Mouse (Mus musculus) neural tube, embryonic 11.5 days (tissue): Measurements from ENCODE around the gene Lin28b. TPM values are rescaled to one million over a fixed set of nuclear protein-coding genes. Genes with fewer than 3 reads are reported as not detected.
A peak's percentile ranks its signal among the peaks of the same experiment; 100 is the strongest.

Source experiments
- ATAC-seq: fragments of 200-750 bp; cut with Nextera tagmentation; 2 replicates; pipeline ENCODE4 v1.8.0; 2017; ENCODE audit warnings: moderate number of reproducible peaks, mild to moderate bottlenecking, moderate TSS enrichment, moderate library complexity; ENCODE audit not compliant: insufficient read depth, low FRiP score, low TSS enrichment
- DNase-seq: peaks from one replicate; pipeline ENCODE4 v3.0.0-alpha.2; 2015; ENCODE audit warnings: low spot score
- H3K27ac ChIP-seq: fragments of 300-500 bp; sonication (generic); 2 replicates; pipeline ENCODE4 v1.5.1; 2014; ENCODE audit warnings: low read depth, mild to moderate bottlenecking, low read length
- H3K27me3 ChIP-seq: fragments of 300-500 bp; sonication (generic); 2 replicates; pipeline ENCODE4 v1.6.1; 2014; ENCODE audit warnings: mild to moderate bottlenecking, low read length, mixed read lengths; ENCODE audit not compliant: control insufficient read depth, insufficient read depth
- H3K36me3 ChIP-seq: fragments of 300-500 bp; sonication (generic); 2 replicates; pipeline ENCODE4 v1.6.1; 2014; ENCODE audit warnings: mild to moderate bottlenecking, low read length, moderate library complexity, mixed read lengths; ENCODE audit not compliant: control insufficient read depth, insufficient read depth
- H3K4me1 ChIP-seq: fragments of 300-500 bp; sonication (generic); 2 replicates; pipeline ENCODE4 v1.6.1; 2014; ENCODE audit warnings: low read length, mixed read lengths; ENCODE audit not compliant: control insufficient read depth, insufficient read depth
- H3K4me2 ChIP-seq: fragments of 300-500 bp; sonication (generic); 2 replicates; pipeline ENCODE4 v1.6.1; 2014; ENCODE audit warnings: low read depth, mild to moderate bottlenecking, moderate library complexity
- H3K4me3 ChIP-seq: fragments of 300-500 bp; sonication (generic); 2 replicates; pipeline ENCODE4 v1.5.1; 2014; ENCODE audit warnings: low read depth, low read length
- H3K9ac ChIP-seq: fragments of 300-500 bp; sonication (generic); 2 replicates; pipeline ENCODE4 v1.6.1; 2014; ENCODE audit warnings: mild to moderate bottlenecking, low read length
- H3K9me3 ChIP-seq: fragments of 300-500 bp; sonication (generic); 2 replicates; pipeline ENCODE4 v1.6.1; 2016; ENCODE audit warnings: low read length; ENCODE audit not compliant: control insufficient read depth
- WGBS: fragments of 180-500 bp; shearing (Covaris S2); extraction: QIAGEN DNeasy Blood & Tissue Kit; methylation state at CpG from one replicate; pipeline ENCODE4 v1.1.7; 2014; 5-methylcytosine and 5-hydroxymethylcytosine counted together
- polyA plus RNA-seq: library from polyadenylated mRNA; unstranded; fragments of >200 nt; fragmentation: Nextera tagmentation; extraction: Ambion mirVana; gene quantifications from 2 replicates; pipeline ENCODE4 v1.2.1, GENCODE M21; 2014

Gene Lin28b
- polyA plus RNA-seq, 1 experiment from 2014 or later: 15.5 TPM

DNA sequence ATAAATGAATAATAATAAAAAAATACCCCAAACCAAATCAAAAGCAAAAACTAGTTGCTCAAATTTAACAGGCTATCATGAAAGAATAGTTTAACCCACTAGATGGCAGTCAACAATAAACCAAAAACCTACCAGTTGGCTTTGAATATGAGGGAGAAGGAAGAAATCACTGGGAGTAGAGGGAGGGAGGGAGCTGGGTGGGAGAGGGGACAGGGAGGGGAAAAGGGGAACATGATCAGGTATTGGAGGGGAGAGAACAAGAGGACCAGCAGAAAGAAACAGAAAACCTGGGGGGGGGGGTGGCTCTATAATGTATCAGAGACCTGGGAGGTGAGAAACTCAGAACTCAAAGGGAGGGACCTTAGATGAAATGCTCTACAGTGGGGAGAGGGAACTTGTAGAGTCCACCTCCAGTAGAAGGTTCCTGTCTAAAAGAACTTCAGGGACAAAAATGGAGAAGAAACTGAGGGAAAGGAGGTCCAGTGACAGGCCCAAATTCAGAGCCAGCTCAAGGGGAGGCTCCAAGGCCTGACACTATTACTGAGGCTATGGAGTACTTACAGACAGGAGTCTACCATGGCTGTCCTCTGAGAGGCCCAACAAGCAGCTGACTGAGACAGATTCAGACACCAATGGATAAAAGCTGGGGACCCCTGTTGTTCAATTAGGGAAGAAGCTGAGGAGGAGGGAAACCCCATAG is 104.1 kb downstream of the Lin28b start:
- Histone ChIP-seq H3K27me3 (no peaks in the 10 kb centered on the region), H3K27ac (no peak overlapping the region), H3K4me2 (no peak overlapping the region), H3K9ac (no peak overlapping the region), H3K4me3 (no peak overlapping the region), H3K4me1 (no peaks in the 10 kb centered on the region), H3K36me3 (no peaks in the 10 kb centered on the region), H3K9me3 (no peaks in the 10 kb centered on the region)
- DNase-seq: no peak
- no peak for ATAC-seq

DNA sequence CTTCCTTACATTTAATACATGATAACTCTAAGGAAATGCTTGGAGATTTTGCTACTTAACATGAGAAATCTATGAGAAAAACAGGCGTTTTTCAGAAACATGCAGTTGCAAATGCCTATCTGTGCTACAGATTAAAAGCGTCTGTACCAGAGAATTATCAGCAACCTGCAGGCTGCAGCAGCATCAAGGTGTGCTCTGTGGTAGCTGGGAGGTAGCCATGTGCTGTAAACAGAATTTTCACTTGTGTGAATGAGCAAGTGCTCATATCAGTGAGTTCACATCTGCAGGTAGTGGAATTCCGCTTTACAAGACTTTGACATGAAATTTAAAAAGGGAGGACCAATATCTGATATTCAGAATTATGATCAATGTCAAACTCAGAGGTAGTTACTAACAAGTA is 107.9 kb downstream of the Lin28b start:
- Histone ChIP-seq H3K4me3 (no peak overlapping the region), H3K27ac (no peak overlapping the region), H3K4me1 (no peaks in the 10 kb centered on the region), H3K4me2 (no peak overlapping the region), H3K36me3 (no peaks in the 10 kb centered on the region), H3K9me3 (no peaks in the 10 kb centered on the region), H3K9ac (no peak overlapping the region), H3K27me3 (no peaks in the 10 kb centered on the region)
- ATAC-seq (no peak), DNase-seq (no peak)
- 90% methylated on average over 3 of the region's 3 CpGs for WGBS

DNA sequence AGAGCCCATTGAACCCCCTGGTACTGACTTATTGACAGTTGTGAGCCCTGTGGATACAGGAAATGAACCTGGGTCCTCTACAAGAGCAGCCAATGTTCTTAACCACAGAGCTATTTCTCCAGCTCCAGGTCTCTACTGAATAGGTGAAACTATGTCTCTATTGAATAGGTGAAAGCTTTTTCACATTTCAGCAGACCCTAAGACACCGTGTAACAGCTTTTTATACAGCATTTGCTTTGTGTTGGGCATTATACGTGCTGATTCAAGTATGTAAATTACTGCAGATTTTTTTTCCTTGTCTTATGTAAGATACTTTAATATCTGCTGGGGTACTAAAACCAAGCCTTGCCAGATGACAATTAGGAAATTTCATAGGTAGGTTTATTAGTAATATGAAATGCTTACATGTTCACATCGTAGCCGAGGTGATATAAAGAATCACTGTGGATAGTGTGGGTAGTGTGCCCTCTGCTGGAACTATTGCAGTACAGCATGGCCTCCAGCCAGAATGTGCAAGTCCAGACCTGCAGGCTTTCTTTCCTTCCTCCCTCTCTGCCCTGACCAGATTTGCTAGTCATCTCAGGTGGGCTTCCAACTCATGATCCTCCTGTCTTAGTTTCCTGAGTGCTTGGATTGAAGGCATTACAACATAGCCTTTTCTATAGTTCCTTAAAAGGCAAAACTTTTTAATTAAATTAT is 113.1 kb downstream of the Lin28b start:
- Histone ChIP-seq H3K4me3 (no peak overlapping the region), H3K9me3 (no peaks in the 10 kb centered on the region), H3K27ac (no peak overlapping the region), H3K9ac (no peak overlapping the region), H3K27me3 (no peaks in the 10 kb centered on the region), H3K4me2 (no peak overlapping the region), H3K4me1 (no peaks in the 10 kb centered on the region), H3K36me3 (no peaks in the 10 kb centered on the region)
- ATAC-seq (peak; percentile 59), DNase-seq (peak; percentile 69)
- WGBS: 62% methylated on average over 4 of the region's 4 CpGs

DNA sequence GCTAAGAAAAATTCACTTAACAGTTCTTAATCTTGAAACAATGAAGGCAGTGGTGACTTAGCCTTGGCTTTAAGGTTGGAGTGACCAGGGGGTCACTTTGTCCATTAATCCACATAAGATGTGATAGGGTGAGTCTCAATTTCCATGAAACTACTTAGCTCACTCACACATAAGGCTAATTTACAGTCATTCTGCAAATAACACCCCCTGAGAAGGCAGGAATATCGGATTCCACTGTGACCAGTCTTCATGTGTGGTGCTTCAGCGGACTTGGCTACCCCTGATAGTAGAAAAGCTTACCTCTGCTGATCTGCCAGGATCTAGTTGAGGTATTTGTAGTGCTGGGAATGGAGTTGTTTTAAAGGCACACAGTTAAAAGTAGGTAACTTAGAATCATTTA is 115.7 kb downstream of the Lin28b start:
- no peak overlapping the region for H3K27ac ChIP-seq
- H3K9me3 ChIP-seq: no peaks in the 10 kb centered on the region
- no peaks in the 10 kb centered on the region for H3K4me1 ChIP-seq
- ATAC-seq: no peak
- no peak overlapping the region for H3K4me2 ChIP-seq
- H3K4me3 ChIP-seq: no peak overlapping the region
- DNase-seq: no peak
- no peak overlapping the region for H3K9ac ChIP-seq
- H3K36me3 ChIP-seq: no peaks in the 10 kb centered on the region
- WGBS: 81% methylated on average over 2 of the region's 2 CpGs
- H3K27me3 ChIP-seq: no peaks in the 10 kb centered on the region

DNA sequence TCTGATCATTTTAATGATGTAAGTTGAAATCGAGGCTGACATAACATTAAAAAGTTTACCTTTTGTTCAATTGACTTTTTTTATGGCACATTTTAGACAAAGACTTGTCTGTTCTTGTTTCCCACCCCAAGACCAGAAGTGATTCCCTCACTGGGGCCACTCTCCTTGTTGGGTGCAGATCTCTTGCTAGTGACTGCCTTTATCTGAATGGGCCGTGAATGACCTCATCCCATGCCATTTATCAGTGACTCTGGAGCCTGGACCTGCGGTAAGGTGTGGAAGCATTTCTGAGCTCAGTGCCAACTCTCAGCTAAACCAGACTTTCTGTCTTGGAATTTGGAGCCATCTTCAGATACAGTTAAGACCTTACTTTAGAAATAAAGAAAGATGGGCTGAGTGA is 116.6 kb downstream of the Lin28b start:
- no peak overlapping the region for H3K27ac ChIP-seq
- no peak for DNase-seq
- 83% methylated on average over 3 of the region's 3 CpGs for WGBS

DNA sequence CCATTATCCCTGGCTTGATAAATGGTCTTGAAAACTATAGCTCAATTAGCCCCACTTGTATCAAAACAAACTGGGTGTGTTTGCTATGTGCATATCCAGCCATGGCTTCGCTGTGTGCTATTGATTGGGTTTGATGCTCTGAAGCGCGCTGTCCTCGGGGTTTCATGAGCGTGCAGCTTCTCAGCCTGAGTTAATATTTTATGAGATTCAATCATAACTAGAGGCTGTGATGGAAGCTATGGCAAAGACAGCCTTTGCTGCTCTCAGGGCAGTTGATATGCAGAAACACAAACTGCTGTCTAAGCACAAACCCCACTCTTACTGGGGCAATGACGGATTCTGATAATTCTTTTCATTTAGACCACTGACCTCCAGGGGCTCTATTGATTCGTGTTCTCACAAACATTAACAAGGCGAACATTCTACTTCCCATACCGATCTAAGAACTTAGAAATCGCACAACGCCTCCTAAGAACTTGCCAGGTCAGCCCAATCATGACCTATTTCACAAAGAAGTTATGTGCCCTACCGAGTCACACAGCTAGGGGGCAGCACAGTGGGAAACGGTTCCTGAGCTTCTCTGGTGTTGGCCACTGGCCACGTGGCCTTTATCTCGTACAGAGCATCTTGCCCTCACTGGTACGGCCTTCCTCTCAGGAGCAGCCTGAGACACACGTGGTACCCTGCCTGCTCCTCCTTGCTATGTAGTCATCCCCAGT is 119.0 kb downstream of the Lin28b start:
- Histone ChIP-seq H3K27ac (no peak overlapping the region), H3K4me1 (no peaks in the 10 kb centered on the region), H3K9ac (no peak overlapping the region), H3K9me3 (no peaks in the 10 kb centered on the region), H3K4me3 (no peak overlapping the region), H3K27me3 (no peaks in the 10 kb centered on the region), H3K4me2 (no peak overlapping the region), H3K36me3 (no peaks in the 10 kb centered on the region)
- 90% methylated on average over 17 of the region's 17 CpGs for whole genome bisulfite sequencing
- DNase-seq: no peak
- no peak for ATAC-seq

More for the DNA sequence above, 116.6 kb downstream of the Lin28b start:
- no peaks in the 10 kb centered on the region for H3K36me3 ChIP-seq
- H3K4me2 ChIP-seq: no peak overlapping the region
- H3K9me3 ChIP-seq: no peaks in the 10 kb centered on the region
- ATAC-seq: no peak
- no peaks in the 10 kb centered on the region for H3K27me3 ChIP-seq
- no peak overlapping the region for H3K4me3 ChIP-seq
- H3K4me1 ChIP-seq: no peaks in the 10 kb centered on the region
- H3K9ac ChIP-seq: no peak overlapping the region

DNA sequence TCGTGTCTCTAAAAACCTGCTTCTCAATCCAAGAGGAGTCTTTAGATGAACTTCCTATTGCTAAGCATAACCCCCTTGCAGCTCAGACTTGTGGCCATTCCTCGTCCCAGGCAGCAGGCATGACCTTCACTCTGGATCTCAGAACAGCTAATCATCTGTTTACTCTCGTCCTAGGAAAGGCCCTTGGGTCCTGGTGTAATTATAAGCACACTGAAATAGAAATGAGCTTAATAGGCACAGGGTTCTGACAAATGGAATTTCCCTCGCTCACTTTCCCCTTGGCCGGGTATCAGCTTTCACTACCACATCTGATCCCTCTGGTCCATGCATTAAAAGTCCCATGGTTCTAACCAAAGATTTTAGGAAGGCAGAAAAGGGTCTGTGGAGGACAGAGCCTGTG is 122.8 kb downstream of the Lin28b start:
- no peak for ATAC-seq

DNA sequence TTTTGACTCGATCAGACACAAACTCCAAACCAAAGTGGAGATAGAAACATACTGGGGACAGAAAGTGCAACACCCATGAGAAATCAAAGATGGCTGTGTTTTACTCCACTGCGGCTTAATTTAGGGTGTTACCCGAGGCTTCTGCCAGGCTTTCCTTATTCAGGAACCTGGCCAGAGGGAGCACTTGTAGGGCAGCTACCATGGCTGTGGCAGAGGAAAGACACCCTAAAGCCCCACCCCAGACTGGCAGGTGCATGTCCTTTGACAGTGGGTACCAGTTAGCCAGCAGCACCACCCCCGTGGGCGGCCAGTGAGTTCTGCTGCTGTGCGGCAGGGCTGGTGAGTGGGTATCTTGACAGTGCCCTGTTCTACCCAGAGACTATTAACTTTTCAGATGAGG is 130.1 kb downstream of the Lin28b start:
- no peak overlapping the region for H3K9ac ChIP-seq
- no peaks in the 10 kb centered on the region for H3K9me3 ChIP-seq
- no peak overlapping the region for H3K27ac ChIP-seq
- no peak overlapping the region for H3K4me3 ChIP-seq
- WGBS: 92% methylated on average over 6 of the region's 6 CpGs
- DNase-seq (no peak), ATAC-seq (no peak)
- H3K4me2 ChIP-seq: no peak overlapping the region
- H3K36me3 ChIP-seq: no peaks in the 10 kb centered on the region
- H3K4me1 ChIP-seq: no peaks in the 10 kb centered on the region
- no peaks in the 10 kb centered on the region for H3K27me3 ChIP-seq

More for the DNA sequence above, 122.8 kb downstream of the Lin28b start:
- Histone ChIP-seq H3K4me3 (no peak overlapping the region), H3K36me3 (no peaks in the 10 kb centered on the region), H3K27me3 (no peaks in the 10 kb centered on the region), H3K9me3 (no peaks in the 10 kb centered on the region), H3K27ac (no peak overlapping the region), H3K4me1 (no peaks in the 10 kb centered on the region), H3K4me2 (no peak overlapping the region), H3K9ac (no peak overlapping the region)
- WGBS: 70% methylated on average over 5 of the region's 5 CpGs
- no peak for DNase-seq
